Mouse (Mus musculus) activated CD4-positive, CD25-positive, alpha-beta regulatory T cell (primary cell): ENCODE results near the gene Kri1. TPM values are rescaled to one million over a fixed set of nuclear protein-coding genes. Genes with fewer than 3 reads are reported as not detected.

Source experiments
- polyA plus RNA-seq, 2 experiments: library from polyadenylated mRNA; unstranded; fragments of 100-300 nt; shearing (Covaris generic); gene quantifications; one replicate each; pipeline ENCODE4 v1.2.1; 2017

Gene Kri1
- 10 to 100 TPM; 19.0 to 38.8 TPM for polyA plus RNA-seq

GRCm38 (mm10) chr9:21287571-21288402 is at the start of gene Kri1:
Kri1 (minus strand) TSS chr9:21287969.

GRCm38 (mm10) chr9:21320619-21321512 is 33.1 kb upstream of the Kri1 start, which contains the start of gene Slc44a2:
Slc44a2 (plus strand) TSS chr9:21320698.

GRCm38 (mm10) chr9:21312134-21312533 is 24.4 kb upstream of the Kri1 start, which contains the start of gene Ap1m2:
Ap1m2 (minus strand) TSS chr9:21312337.

GRCm38 (mm10) chr9:21291022-21291787 is 3.4 kb upstream of the Kri1 start, which contains the start of gene Cdkn2d:
Cdkn2d (minus strand) TSS chr9:21291407.

GRCm38 (mm10) chr9:21265000-21265561 is 22.7 kb downstream of the Kri1 start, which contains the start of gene Atg4d:
Atg4d (plus strand) TSS chr9:21265293.

GRCm38 (mm10) chr9:21248326-21248725 is 39.4 kb downstream of the Kri1 start, which contains the start of gene S1pr5:
S1pr5 (minus strand) TSS chr9:21248443.

GRCm38 (mm10) chr9:21238733-21239464 is 48.9 kb downstream of the Kri1 start, which contains the start of gene Keap1:
Keap1 (minus strand) TSS chr9:21239361.

Other genes starting within 250 kb of the Kri1 start
- under 1 TPM in 1 of 2 experiments, not detected in 1; 0.47 TPM for gene Zglp1, start 220.9 kb downstream of the Kri1 start, polyA plus RNA-seq
- gene Gm49373, start 214.9 kb downstream of the Kri1 start, polyA plus RNA-seq = under 1 TPM; 0.21 to 0.48 TPM
- gene Fdx1l, start 214.4 kb downstream of the Kri1 start, polyA plus RNA-seq = 10 to 100 TPM; 22.0 to 35.0 TPM
- 1 to 10 TPM in 1 of 2 experiments, under 1 TPM in 1; 0.77 to 2.0 TPM for gene Gm38431, start 196.0 kb downstream of the Kri1 start, polyA plus RNA-seq
- gene Raver1, start 196.0 kb downstream of the Kri1 start, polyA plus RNA-seq = 10 to 100 TPM; 53.8 to 73.2 TPM
- 10 to 100 TPM; 38.3 to 73.3 TPM for gene Tyk2, start 156.7 kb downstream of the Kri1 start, polyA plus RNA-seq
- gene Cdc37, start 138.0 kb downstream of the Kri1 start, polyA plus RNA-seq = 100 to 1,000 TPM; 257 to 310 TPM
- 1 to 10 TPM in 1 of 2 experiments, under 1 TPM in 1; 0.45 to 3.7 TPM for gene Pde4a, start 122.3 kb downstream of the Kri1 start, polyA plus RNA-seq
- 10 to 100 TPM; 51.6 to 55.5 TPM for gene Keap1, start 48.6 kb downstream of the Kri1 start, polyA plus RNA-seq
- under 1 TPM in 1 of 2 experiments, not detected in 1; 0.06 TPM for gene S1pr5, start 39.5 kb downstream of the Kri1 start, polyA plus RNA-seq
- 10 to 100 TPM; 52.8 to 60.8 TPM for gene Atg4d, start 22.7 kb downstream of the Kri1 start, polyA plus RNA-seq
- 100 to 1,000 TPM; 105 to 242 TPM for gene Cdkn2d, start 3.4 kb upstream of the Kri1 start, polyA plus RNA-seq
- gene Ap1m2, start 24.4 kb upstream of the Kri1 start, polyA plus RNA-seq = 1 to 10 TPM; 1.9 to 2.8 TPM
- gene Slc44a2, start 32.7 kb upstream of the Kri1 start, polyA plus RNA-seq = 100 to 1,000 TPM; 328 to 350 TPM
- gene Ilf3, start 79.9 kb upstream of the Kri1 start, polyA plus RNA-seq = 10 to 100 TPM; 41.5 to 42.0 TPM
- gene Qtrt1, start 123.9 kb upstream of the Kri1 start, polyA plus RNA-seq = 10 to 100 TPM; 26.3 to 54.9 TPM
- 100 to 1,000 TPM; 192 to 223 TPM for gene Dnm2, start 136.9 kb upstream of the Kri1 start, polyA plus RNA-seq
- gene Tmed1, start 222.3 kb upstream of the Kri1 start, polyA plus RNA-seq = 1 to 10 TPM; 2.8 to 4.7 TPM
- 10 to 100 TPM; 24.6 to 59.7 TPM for gene AB124611, start 238.2 kb upstream of the Kri1 start, polyA plus RNA-seq